Mouse (Mus musculus) kidney, embryonic 15.5 days (tissue): Measurements from ENCODE around the gene 1110057P08Rik. TPM values are rescaled to one million over a fixed set of nuclear protein-coding genes. Genes with fewer than 3 reads are reported as not detected.
"Not testable (repeated sequence)": the region's sequence is repeated elsewhere in the genome, so short reads cannot be mapped to it uniquely, and the experiment has no call there.

Source experiments
- ATAC-seq: fragments of 200-750 bp; cut with Nextera tagmentation; replicated peaks from 2 replicates; pipeline ENCODE4 v1.8.0; 2017; ENCODE audit warnings: moderate TSS enrichment; ENCODE audit not compliant: low FRiP score
- H3K27ac ChIP-seq: fragments of 300-500 bp; sonication (generic); 2 replicates; pipeline ENCODE4 v1.5.1; 2015; ENCODE audit warnings: mild to moderate bottlenecking, inconsistent platforms
- H3K27me3 ChIP-seq: fragments of 300-500 bp; sonication (generic); 2 replicates; pipeline ENCODE4 v1.6.1; 2015; ENCODE audit warnings: inconsistent platforms
- H3K36me3 ChIP-seq: fragments of 300-500 bp; sonication (generic); 2 replicates; pipeline ENCODE4 v1.6.1; 2015; ENCODE audit warnings: inconsistent platforms
- H3K4me1 ChIP-seq: fragments of 300-500 bp; sonication (generic); 2 replicates; pipeline ENCODE4 v1.6.1; 2015; ENCODE audit warnings: inconsistent platforms
- H3K4me2 ChIP-seq: fragments of 300-500 bp; sonication (generic); 2 replicates; pipeline ENCODE4 v1.6.1; 2015; ENCODE audit warnings: moderate library complexity, mild to moderate bottlenecking, inconsistent platforms
- H3K4me3 ChIP-seq: fragments of 300-500 bp; sonication (generic); replicated peaks from 2 replicates; pipeline ENCODE4 v1.5.1; 2015; ENCODE audit warnings: mild to moderate bottlenecking, inconsistent platforms
- H3K9ac ChIP-seq: fragments of 300-500 bp; sonication (generic); 2 replicates; pipeline ENCODE4 v1.6.1; 2015; ENCODE audit warnings: mild to moderate bottlenecking, inconsistent platforms
- H3K9me3 ChIP-seq: fragments of 300-500 bp; sonication (generic); replicated peaks from 2 replicates; pipeline ENCODE4 v1.6.1; 2016; ENCODE audit warnings: inconsistent platforms
- WGBS: fragments of 180-500 bp; shearing (Covaris S2); methylation state at CpG from one replicate; pipeline ENCODE4 v1.1.7; 2015; ENCODE audit warnings: mixed read lengths; 5-methylcytosine and 5-hydroxymethylcytosine counted together
- polyA plus RNA-seq: library from polyadenylated mRNA; unstranded; fragments of >200 nt; fragmentation: Nextera tagmentation; extraction: Ambion mirVana; gene quantifications from 2 replicates; pipeline ENCODE4 v1.2.1, GENCODE M21; 2015

The 1110057P08Rik gene
- polyA plus RNA-seq = not detected in 2 replicates

GRCm38 (mm10) chr16:89174435-89174834, at the start of gene 1110057P08Rik:
TSS of gene 1110057P08Rik (plus strand) at chr16:89174735.
- WGBS = 83% methylated on average over 2 of the region's 2 CpGs
- H3K27me3 ChIP-seq = no peaks in the 10 kb centered on the region
- no peaks in the 10 kb centered on the region for H3K36me3 ChIP-seq
- no peaks in the 10 kb centered on the region for H3K9me3 ChIP-seq
- H3K9ac ChIP-seq = no peak within 1 kb of the TSS
- ATAC-seq = no peak
- no peaks in the 10 kb centered on the region for H3K4me1 ChIP-seq
- no peak within 1 kb of the TSS for H3K4me3 ChIP-seq
- no peak within 1 kb of the TSS for H3K4me2 ChIP-seq
- no peak within 1 kb of the TSS for H3K27ac ChIP-seq

- no peaks in the 10 kb centered on the region for H3K4me1 ChIP-seq
- no peak for ATAC-seq
- no peak within 1 kb of the TSS for H3K4me2 ChIP-seq
- no peak within 1 kb of the TSS for H3K27ac ChIP-seq
- H3K27me3 ChIP-seq = no peaks in the 10 kb centered on the region
- 97% methylated on average over 1 of the region's 1 CpGs for WGBS
- no peak within 1 kb of the TSS for H3K4me3 ChIP-seq
- H3K9ac ChIP-seq = no peak within 1 kb of the TSS
- H3K36me3 ChIP-seq = no peaks in the 10 kb centered on the region
- H3K9me3 ChIP-seq = no peaks in the 10 kb centered on the region
These were observed 34.0 kb upstream of the 1110057P08Rik start, which contains the start of gene Gm6358 for GRCm38 (mm10) chr16:89140551-89140950. TSS of gene Gm6358 (plus strand) at chr16:89140851.

GRCm38 (mm10) chr16:89150786-89151185, 23.7 kb upstream of the 1110057P08Rik start, which contains the start of gene Gm10061:
TSS of gene Gm10061 (plus strand) at chr16:89151086.
- Histone ChIP-seq H3K9me3 (no peaks in the 10 kb centered on the region), H3K4me3 (no peak within 1 kb of the TSS), H3K27ac (no peak within 1 kb of the TSS), H3K27me3 (no peaks in the 10 kb centered on the region), H3K9ac (no peak within 1 kb of the TSS), H3K4me1 (no peaks in the 10 kb centered on the region), H3K36me3 (no peaks in the 10 kb centered on the region), H3K4me2 (no peak within 1 kb of the TSS)
- WGBS = 100% methylated on average over 1 of the region's 1 CpGs
- no peak for ATAC-seq

- Histone ChIP-seq H3K4me2 (no peak within 1 kb of the TSS), H3K27ac (no peak within 1 kb of the TSS), H3K4me1 (no peaks in the 10 kb centered on the region), H3K9me3 (no peaks in the 10 kb centered on the region), H3K9ac (no peak within 1 kb of the TSS), H3K27me3 (no peaks in the 10 kb centered on the region), H3K4me3 (no peak within 1 kb of the TSS), H3K36me3 (no peaks in the 10 kb centered on the region)
- no peak for ATAC-seq
- 87% methylated on average over 4 of the region's 4 CpGs for WGBS
These were observed 16.9 kb upstream of the 1110057P08Rik start, which contains the start of gene Gm9789 for GRCm38 (mm10) chr16:89157652-89158051. TSS of gene Gm9789 (plus strand) at chr16:89157952.

- not testable (repeated sequence) for H3K27ac ChIP-seq, H3K4me1 ChIP-seq, H3K9me3 ChIP-seq, H3K4me2 ChIP-seq, H3K36me3 ChIP-seq, H3K27me3 ChIP-seq, H3K9ac ChIP-seq, H3K4me3 ChIP-seq, ATAC-seq
These were observed 5.3 kb upstream of the 1110057P08Rik start, which contains the start of gene Gm7735 for GRCm38 (mm10) chr16:89169190-89169589. TSS of gene Gm7735 (plus strand) at chr16:89169490.

- H3K4me1 ChIP-seq = no peaks in the 10 kb centered on the region
- H3K9me3 ChIP-seq = no peaks in the 10 kb centered on the region
- no peak overlapping the region for H3K9ac ChIP-seq
- no peak overlapping the region for H3K4me2 ChIP-seq
- 78% methylated on average over 4 of the region's 4 CpGs for WGBS
- no peaks in the 10 kb centered on the region for H3K27me3 ChIP-seq
- no peak overlapping the region for H3K4me3 ChIP-seq
- no peak for ATAC-seq
- H3K36me3 ChIP-seq = no peaks in the 10 kb centered on the region
- H3K27ac ChIP-seq = no peak overlapping the region
These were observed 14.1 kb downstream of the 1110057P08Rik start for GRCm38 (mm10) chr16:89188621-89189020.

GRCm38 (mm10) chr16:89205561-89205960, 31.0 kb downstream of the 1110057P08Rik start, which contains the start of gene Krtap20-2:
TSS of gene Krtap20-2 (plus strand) at chr16:89205861.
- H3K4me3 ChIP-seq = no peak within 1 kb of the TSS
- H3K4me1 ChIP-seq = no peaks in the 10 kb centered on the region
- H3K27me3 ChIP-seq = no peaks in the 10 kb centered on the region
- no peaks in the 10 kb centered on the region for H3K9me3 ChIP-seq
- WGBS = 63% methylated on average over 1 of the region's 1 CpGs
- no peak within 1 kb of the TSS for H3K9ac ChIP-seq
- H3K27ac ChIP-seq = no peak within 1 kb of the TSS
- no peaks in the 10 kb centered on the region for H3K36me3 ChIP-seq
- ATAC-seq = no peak
- no peak within 1 kb of the TSS for H3K4me2 ChIP-seq

Other genes with a start within 250 kb of the 1110057P08Rik start
- not detected in 2 replicates for gene Krtap19-9b, start 242.5 kb upstream of the 1110057P08Rik start, polyA plus RNA-seq
- not detected in 2 replicates for gene Krtap16-3, start 211.9 kb upstream of the 1110057P08Rik start, polyA plus RNA-seq
- gene Krtap22-2, start 164.0 kb upstream of the 1110057P08Rik start, polyA plus RNA-seq = not detected in 2 replicates
- not detected in 2 replicates for gene Gm10229, start 159.5 kb upstream of the 1110057P08Rik start, polyA plus RNA-seq
- not detected in 2 replicates for gene Krtap6-1, start 143.0 kb upstream of the 1110057P08Rik start, polyA plus RNA-seq
- not detected in 2 replicates for gene Gm10228, start 133.3 kb upstream of the 1110057P08Rik start, polyA plus RNA-seq
- gene Krtap6-5, start 126.9 kb upstream of the 1110057P08Rik start, polyA plus RNA-seq = not detected in 2 replicates
- gene 1110025L11Rik, start 110.7 kb upstream of the 1110057P08Rik start, polyA plus RNA-seq = not detected in 2 replicates
- not detected in 2 replicates for gene Krtap6-3, start 90.7 kb upstream of the 1110057P08Rik start, polyA plus RNA-seq
- gene Gm6358, start 33.9 kb upstream of the 1110057P08Rik start, polyA plus RNA-seq = not detected in 2 replicates
- not detected in 2 replicates for gene Gm10061, start 23.6 kb upstream of the 1110057P08Rik start, polyA plus RNA-seq
- gene Gm9789, start 16.8 kb upstream of the 1110057P08Rik start, polyA plus RNA-seq = not detected in 2 replicates
- not detected in 2 replicates for gene Gm7735, start 5.2 kb upstream of the 1110057P08Rik start, polyA plus RNA-seq
- gene Krtap20-2, start 31.1 kb downstream of the 1110057P08Rik start, polyA plus RNA-seq = not detected in 2 replicates
- not detected in 2 replicates for gene Krtap21-1, start 229.1 kb downstream of the 1110057P08Rik start, polyA plus RNA-seq
- not detected in 2 replicates for gene Krtap6-2, start 245.4 kb downstream of the 1110057P08Rik start, polyA plus RNA-seq